Mouse (Mus musculus) right cerebral cortex, postnatal 14 days (tissue): ENCODE data around the gene Serpinb1a.

Source experiments
- DNase-seq: peaks from one replicate; pipeline ENCODE4 v3.0.0; 2022

Gene Serpinb1a

GRCm38 (mm10) chr13:32794619-32795018 lies 56.4 kb downstream of the Serpinb1a start:
- no peak for DNase-seq
